Mouse (Mus musculus): ENCODE data around the gene Catsperg2. TPM values are rescaled to one million over a fixed set of nuclear protein-coding genes. Genes with fewer than 3 reads are reported as not detected.
"Not testable (repeated sequence)": the region's sequence is repeated elsewhere in the genome, so short reads cannot be mapped to it uniquely, and the experiment has no call there.

Catsperg2 gene
- polyA plus RNA-seq, 1 experiment from 2014 or later: not detected

GRCm38 (mm10) chr7:29742258-29742657, 15.4 kb upstream of the Catsperg2 start:
- Histone ChIP-seq H3K4me2 (ENCODE audit: low read depth) (no peak overlapping the region), H3K9me3 (ENCODE audit: control insufficient read depth, low read length) (no peaks in the 10 kb centered on the region), H3K27me3 (ENCODE audit: control insufficient read depth, insufficient read depth, low read length) (no peaks in the 10 kb centered on the region), H3K9ac (ENCODE audit: low read length) (no peak overlapping the region), H3K4me3 (ENCODE audit: low read depth, low read length) (no peak overlapping the region), H3K36me3 (ENCODE audit: control insufficient read depth, insufficient read depth, low read length) (no peaks in the 10 kb centered on the region), H3K4me1 (ENCODE audit: control insufficient read depth, insufficient read depth, low read length) (no peaks in the 10 kb centered on the region), H3K27ac (ENCODE audit: low read depth, low read length) (no peak overlapping the region)
- no peak for ATAC-seq (ENCODE audit: insufficient read depth, low FRiP score, low TSS enrichment)
- WGBS: 85% methylated on average over 3 of the region's 3 CpGs
- DNase-seq (ENCODE audit: low spot score): no peak

GRCm38 (mm10) chr7:29728055-29728454, 1.2 kb upstream of the Catsperg2 start:
- no peak for ATAC-seq (ENCODE audit: insufficient read depth, low FRiP score, low TSS enrichment)
- 90% methylated on average over 2 of the region's 2 CpGs for WGBS
- no peaks in the 10 kb centered on the region for H3K4me1 ChIP-seq (ENCODE audit: control insufficient read depth, insufficient read depth, low read length)
- H3K9ac ChIP-seq (ENCODE audit: low read length): no peak overlapping the region
- no peak overlapping the region for H3K4me2 ChIP-seq (ENCODE audit: low read depth)
- no peaks in the 10 kb centered on the region; the same call in 1 of the 2 replicates for H3K9me3 ChIP-seq (ENCODE audit: control insufficient read depth, low read length)
- H3K27ac ChIP-seq (ENCODE audit: low read depth, low read length): no peak overlapping the region
- no peak overlapping the region for H3K4me3 ChIP-seq (ENCODE audit: low read depth, low read length)
- H3K36me3 ChIP-seq (ENCODE audit: control insufficient read depth, insufficient read depth, low read length): no peaks in the 10 kb centered on the region
- no peaks in the 10 kb centered on the region for H3K27me3 ChIP-seq (ENCODE audit: control insufficient read depth, insufficient read depth, low read length)
- DNase-seq (ENCODE audit: low spot score): no peak

GRCm38 (mm10) chr7:29725461-29726142, 1.2 kb downstream of the Catsperg2 start:
- 32% methylated on average over 16 of the region's 17 CpGs for WGBS
- not testable (repeated sequence) for H3K9me3 ChIP-seq (ENCODE audit: control insufficient read depth, low read length); H3K36me3 ChIP-seq (ENCODE audit: control insufficient read depth, insufficient read depth, low read length); H3K27me3 ChIP-seq (ENCODE audit: control insufficient read depth, insufficient read depth, low read length); H3K4me2 ChIP-seq (ENCODE audit: low read depth); H3K4me1 ChIP-seq (ENCODE audit: control insufficient read depth, insufficient read depth, low read length); H3K9ac ChIP-seq (ENCODE audit: low read length); H3K4me3 ChIP-seq (ENCODE audit: low read depth, low read length); H3K27ac ChIP-seq (ENCODE audit: low read depth, low read length); ATAC-seq (ENCODE audit: insufficient read depth, low FRiP score, low TSS enrichment)
- DNase-seq (ENCODE audit: low spot score): peak; percentile 31

GRCm38 (mm10) chr7:29708891-29709290, 17.9 kb downstream of the Catsperg2 start:
- not testable (repeated sequence) for H3K9me3 ChIP-seq (ENCODE audit: control insufficient read depth, low read length); H3K4me1 ChIP-seq (ENCODE audit: control insufficient read depth, insufficient read depth, low read length); H3K9ac ChIP-seq (ENCODE audit: low read length); H3K27ac ChIP-seq (ENCODE audit: low read depth, low read length); H3K4me2 ChIP-seq (ENCODE audit: low read depth); DNase-seq (ENCODE audit: low spot score); H3K27me3 ChIP-seq (ENCODE audit: control insufficient read depth, insufficient read depth, low read length); ATAC-seq (ENCODE audit: insufficient read depth, low FRiP score, low TSS enrichment); H3K4me3 ChIP-seq (ENCODE audit: low read depth, low read length); H3K36me3 ChIP-seq (ENCODE audit: control insufficient read depth, insufficient read depth, low read length)
- 90% methylated on average over 2 of the region's 2 CpGs for WGBS

GRCm38 (mm10) chr7:29695231-29695630, 31.6 kb downstream of the Catsperg2 start:
- not testable (repeated sequence) for H3K4me2 ChIP-seq (ENCODE audit: low read depth); H3K36me3 ChIP-seq (ENCODE audit: control insufficient read depth, insufficient read depth, low read length); H3K9ac ChIP-seq (ENCODE audit: low read length); DNase-seq (ENCODE audit: low spot score); H3K4me3 ChIP-seq (ENCODE audit: low read depth, low read length); H3K27ac ChIP-seq (ENCODE audit: low read depth, low read length); H3K27me3 ChIP-seq (ENCODE audit: control insufficient read depth, insufficient read depth, low read length); H3K4me1 ChIP-seq (ENCODE audit: control insufficient read depth, insufficient read depth, low read length); ATAC-seq (ENCODE audit: insufficient read depth, low FRiP score, low TSS enrichment); H3K9me3 ChIP-seq (ENCODE audit: control insufficient read depth, low read length)
- WGBS: 87% methylated on average over 3 of the region's 3 CpGs

GRCm38 (mm10) chr7:29681868-29682267, 45.0 kb downstream of the Catsperg2 start:
- Histone ChIP-seq H3K4me1 (ENCODE audit: control insufficient read depth, insufficient read depth, low read length) (no peaks in the 10 kb centered on the region), H3K9me3 (ENCODE audit: control insufficient read depth, low read length) (0 out of 2 replicates have a peak, but pooled peaks cover 8% of the 10 kb centered on the region), H3K27ac (ENCODE audit: low read depth, low read length) (no peak overlapping the region), H3K9ac (ENCODE audit: low read length) (no peak overlapping the region), H3K27me3 (ENCODE audit: control insufficient read depth, insufficient read depth, low read length) (no peaks in the 10 kb centered on the region), H3K36me3 (ENCODE audit: control insufficient read depth, insufficient read depth, low read length) (no peaks in the 10 kb centered on the region), H3K4me3 (ENCODE audit: low read depth, low read length) (no peak overlapping the region), H3K4me2 (ENCODE audit: low read depth) (no peak overlapping the region)
- no peak for DNase-seq (ENCODE audit: low spot score)
- ATAC-seq (ENCODE audit: insufficient read depth, low FRiP score, low TSS enrichment): no peak
- 65% methylated on average over 3 of the region's 3 CpGs for WGBS

MicroRNA genes within 50 kb of the gene (microRNA counts, 519-probe panel; counts per million panel counts)
- 171 counts per million, percentile 57 among the panel's probes with 10 or more counts for microRNA mmu-miR-1964

Small RNA genes within 50 kb of the gene (microRNA-seq; reads per million reads assigned to microRNA genes)
- gene Mir1964: 2.9 reads per million, percentile 4 among the genes with 10 or more reads in this experiment

Other genes with a start within 250 kb of the Catsperg2 start
- 10.3 and 11.9 TPM in 2 replicates for gene Sipa1l3, start 208.4 kb downstream of the Catsperg2 start, polyA plus RNA-seq (2014; fragmentation: Nextera tagmentation; extraction: Ambion mirVana)
- gene Zfp84, start 41.5 kb upstream of the Catsperg2 start, polyA plus RNA-seq (2014; fragmentation: Nextera tagmentation; extraction: Ambion mirVana): 15.3 and 19.4 TPM in 2 replicates
- gene Zfp30, start 57.0 kb upstream of the Catsperg2 start, polyA plus RNA-seq (2014; fragmentation: Nextera tagmentation; extraction: Ambion mirVana): 9.1 and 9.8 TPM in 2 replicates
- 22.8 and 26.0 TPM in 2 replicates for gene Zfp790, start 89.1 kb upstream of the Catsperg2 start, polyA plus RNA-seq (2014; fragmentation: Nextera tagmentation; extraction: Ambion mirVana)
- 12.3 and 12.4 TPM in 2 replicates for gene Zfp940, start 126.6 kb upstream of the Catsperg2 start, polyA plus RNA-seq (2014; fragmentation: Nextera tagmentation; extraction: Ambion mirVana)
- 10.7 and 12.2 TPM in 2 replicates for gene Zfp420, start 132.9 kb upstream of the Catsperg2 start, polyA plus RNA-seq (2014; fragmentation: Nextera tagmentation; extraction: Ambion mirVana)
- gene Zfp27, start 179.5 kb upstream of the Catsperg2 start, polyA plus RNA-seq (2014; fragmentation: Nextera tagmentation; extraction: Ambion mirVana): 14.4 and 15.0 TPM in 2 replicates
- 6.7 and 7.6 TPM in 2 replicates for gene Zfp383, start 181.2 kb upstream of the Catsperg2 start, polyA plus RNA-seq (2014; fragmentation: Nextera tagmentation; extraction: Ambion mirVana)
- gene Zfp74, start 227.1 kb upstream of the Catsperg2 start, polyA plus RNA-seq (2014; fragmentation: Nextera tagmentation; extraction: Ambion mirVana): 11.0 and 12.9 TPM in 2 replicates

Data from neural tube, embryonic 11.5 days (tissue).